Mouse (Mus musculus) hindbrain, postnatal 0 days (tissue): ENCODE data around the gene Th. TPM values are rescaled to one million over a fixed set of nuclear protein-coding genes. Genes with fewer than 3 reads are reported as not detected.

ENCODE experiments used
- ATAC-seq: fragments of 200-750 bp; cut with Nextera tagmentation; 2 replicates; pipeline ENCODE4 v1.8.0; 2017; ENCODE audit warnings: mild to moderate bottlenecking, moderate TSS enrichment, moderate library complexity
- DNase-seq: peaks from one replicate; pipeline ENCODE4 v3.0.0-alpha.2; 2015; ENCODE audit warnings: low spot score
- H3K27ac ChIP-seq: fragments of 300-500 bp; sonication (generic); 2 replicates; pipeline ENCODE4 v1.5.1; 2014; ENCODE audit warnings: mild to moderate bottlenecking
- H3K27me3 ChIP-seq: fragments of 300-500 bp; sonication (generic); 2 replicates; pipeline ENCODE4 v1.6.1; 2014; ENCODE audit warnings: low read length, mixed read lengths; ENCODE audit not compliant: insufficient read depth
- H3K36me3 ChIP-seq: fragments of 300-500 bp; sonication (generic); 2 replicates; pipeline ENCODE4 v1.6.1; 2014; ENCODE audit warnings: low read length, mixed read lengths; ENCODE audit not compliant: insufficient read depth
- H3K4me1 ChIP-seq: fragments of 300-500 bp; sonication (generic); 2 replicates; pipeline ENCODE4 v1.6.1; 2014; ENCODE audit warnings: antibody characterized with exemption, low read length, mixed read lengths; ENCODE audit not compliant: insufficient read depth
- H3K4me2 ChIP-seq: fragments of 300-500 bp; sonication (generic); 2 replicates; pipeline ENCODE4 v1.6.1; 2014; ENCODE audit warnings: low read depth, mild to moderate bottlenecking, low read length, moderate library complexity, mixed read lengths
- H3K4me3 ChIP-seq: fragments of 300-500 bp; sonication (generic); 2 replicates; pipeline ENCODE4 v1.5.1; 2014; ENCODE audit warnings: low read length
- H3K9ac ChIP-seq: fragments of 300-500 bp; sonication (generic); replicated peaks from 2 replicates; pipeline ENCODE4 v1.6.1; 2014; ENCODE audit warnings: mild to moderate bottlenecking, low read length, moderate library complexity, mixed read lengths
- H3K9me3 ChIP-seq: fragments of 300-500 bp; sonication (generic); 2 replicates; pipeline ENCODE4 v1.6.1; 2016; ENCODE audit warnings: low read length, mixed read lengths
- CTCF ChIP-seq: IDR thresholded peaks from 2 replicates; pipeline ENCODE4 v1.5.1; 2016; ENCODE audit warnings: antibody characterized with exemption, control low read depth, low read depth
- WGBS: fragments of 180-500 bp; shearing (Covaris S2); extraction: QIAGEN DNeasy Blood & Tissue Kit; methylation state at CpG from one replicate; pipeline ENCODE4 v1.1.7; 2014; 5-methylcytosine and 5-hydroxymethylcytosine counted together
- polyA plus RNA-seq: library from polyadenylated mRNA; unstranded; fragments of >200 nt; fragmentation: Nextera tagmentation; extraction: Ambion mirVana; gene quantifications from 2 replicates; pipeline ENCODE4 v1.2.1, GENCODE M21; 2015
- total RNA-seq: library from RNA; depleted of rRNA; stranded (reverse); fragments of >200 nt; gene quantifications from 2 replicates; pipeline ENCODE4 v1.2.3, GENCODE M21; 2014

Th gene
- total and polyA plus RNA-seq, 2 experiments from 2014 or later, result 12.0 to 13.3 TPM

DNA sequence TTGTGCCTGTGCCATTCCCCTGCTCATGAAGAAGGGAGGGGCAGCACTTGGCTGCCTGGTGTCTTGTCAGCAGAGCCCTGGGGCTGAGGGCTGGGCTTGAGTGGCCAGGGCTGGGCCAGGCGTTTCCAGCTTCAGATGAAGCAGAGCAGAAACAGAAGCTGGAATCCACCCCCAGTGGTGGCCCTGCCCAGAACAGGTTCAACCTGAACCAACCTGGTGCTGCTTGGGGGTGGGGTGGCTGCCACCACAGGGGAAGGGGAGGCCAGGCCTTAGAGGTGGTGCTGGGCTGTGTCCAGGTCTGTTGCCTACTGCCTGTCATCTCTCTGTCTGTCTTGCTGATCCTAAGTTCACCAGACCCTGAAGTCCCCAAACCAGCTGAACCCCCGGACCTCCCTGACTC, 25.1 kb upstream of the Th start:
- no peaks in the 10 kb centered on the region for H3K27me3 ChIP-seq
- DNase-seq (no peak), ATAC-seq (no peak)
- H3K4me2 ChIP-seq, result no peak overlapping the region
- no peaks in the 10 kb centered on the region for H3K36me3 ChIP-seq
- H3K9me3 ChIP-seq, result no peaks in the 10 kb centered on the region
- no peak overlapping the region for H3K9ac ChIP-seq
- no peak for TF ChIP-seq CTCF
- no peak overlapping the region for H3K4me3 ChIP-seq
- no peaks in the 10 kb centered on the region for H3K4me1 ChIP-seq
- WGBS, result 85% methylated on average over 2 of the region's 2 CpGs
- no peak overlapping the region for H3K27ac ChIP-seq

DNA sequence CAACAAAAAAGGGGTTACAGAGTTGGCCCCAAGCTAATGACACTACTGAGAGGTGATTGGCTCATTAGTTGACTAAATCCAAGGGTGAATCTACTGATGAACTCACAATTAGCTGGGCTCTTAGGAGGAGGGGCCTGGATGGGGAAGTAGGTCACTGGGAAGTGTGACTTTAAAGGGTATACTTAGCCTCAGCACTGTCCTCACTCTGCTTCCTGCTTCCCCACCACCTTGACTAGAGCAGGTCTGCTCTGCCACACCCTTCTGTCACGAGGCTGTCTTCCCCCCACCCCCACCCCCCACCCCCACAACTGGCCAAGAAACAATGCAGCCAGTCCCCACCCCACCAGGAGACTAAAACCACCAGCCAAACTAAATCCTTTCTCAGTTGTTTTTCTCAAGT, 18.6 kb upstream of the Th start:
- Histone ChIP-seq H3K9me3 (no peaks in the 10 kb centered on the region), H3K36me3 (no peaks in the 10 kb centered on the region), H3K4me3 (no peak overlapping the region), H3K4me1 (no peaks in the 10 kb centered on the region), H3K9ac (no peak overlapping the region), H3K27me3 (no peaks in the 10 kb centered on the region), H3K4me2 (no peak overlapping the region), H3K27ac (no peak overlapping the region)
- no peak for TF ChIP-seq CTCF
- 11% methylated on average over 1 of the region's 1 CpGs for WGBS
- ATAC-seq, result no peak
- DNase-seq, result no peak

DNA sequence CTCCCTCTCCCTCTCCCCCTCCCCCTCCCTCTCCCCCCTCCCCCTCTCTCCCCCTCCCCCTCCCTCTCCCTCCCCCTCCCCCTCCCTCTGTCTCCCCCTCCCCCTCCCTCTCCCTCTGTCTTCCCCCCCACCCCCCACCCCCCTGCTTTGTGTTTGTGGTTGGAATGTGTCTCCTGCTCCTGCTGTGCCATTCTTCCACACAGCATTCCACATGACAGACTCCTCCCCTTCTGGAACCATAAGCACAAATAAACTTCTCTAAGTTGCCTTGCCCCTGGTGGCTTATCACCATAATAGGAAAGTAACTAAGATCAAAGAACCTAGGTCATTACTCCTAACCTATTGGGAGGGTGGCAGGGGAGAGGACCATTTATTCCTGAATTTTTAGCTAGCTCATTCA, 6.7 kb upstream of the Th start:
- H3K9me3 ChIP-seq, result no peaks in the 10 kb centered on the region
- no peak overlapping the region for H3K27ac ChIP-seq
- H3K27me3 ChIP-seq, result no peaks in the 10 kb centered on the region
- no peak for TF ChIP-seq CTCF
- no peak overlapping the region for H3K4me2 ChIP-seq
- ATAC-seq (no peak), DNase-seq (no peak)
- no peaks in the 10 kb centered on the region for H3K36me3 ChIP-seq
- no peak overlapping the region for H3K4me3 ChIP-seq
- no peaks in the 10 kb centered on the region for H3K4me1 ChIP-seq
- no peak overlapping the region for H3K9ac ChIP-seq

DNA sequence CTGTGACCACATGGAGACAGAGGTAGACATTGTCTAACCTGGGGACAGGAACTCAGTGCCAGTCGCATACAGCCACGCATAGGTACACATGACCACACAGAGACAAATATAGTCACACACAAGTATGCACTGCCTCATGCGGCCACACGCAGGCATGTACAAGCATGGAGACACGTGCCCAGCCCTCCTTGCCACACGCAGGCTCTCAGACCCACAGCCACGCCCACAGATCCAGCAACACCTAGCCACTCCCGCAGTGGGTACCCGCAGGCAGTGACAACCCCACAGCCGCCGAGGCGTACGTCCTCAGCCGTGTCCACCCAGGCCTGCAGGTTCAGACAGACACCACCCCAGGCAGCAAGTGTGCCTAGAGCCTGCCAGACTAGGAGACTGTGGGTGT, 4.8 kb upstream of the Th start:
- TF ChIP-seq CTCF, result no peak
- 95% methylated on average over 14 of the region's 14 CpGs for WGBS
- ATAC-seq (no peak), DNase-seq (no peak)
- H3K9ac ChIP-seq, result no peak overlapping the region
- no peak overlapping the region for H3K4me2 ChIP-seq
- H3K36me3 ChIP-seq, result no peaks in the 10 kb centered on the region
- H3K4me3 ChIP-seq, result no peak overlapping the region
- H3K4me1 ChIP-seq, result no peaks in the 10 kb centered on the region
- no peaks in the 10 kb centered on the region for H3K9me3 ChIP-seq
- H3K27me3 ChIP-seq, result no peaks in the 10 kb centered on the region
- no peak overlapping the region for H3K27ac ChIP-seq

DNA sequence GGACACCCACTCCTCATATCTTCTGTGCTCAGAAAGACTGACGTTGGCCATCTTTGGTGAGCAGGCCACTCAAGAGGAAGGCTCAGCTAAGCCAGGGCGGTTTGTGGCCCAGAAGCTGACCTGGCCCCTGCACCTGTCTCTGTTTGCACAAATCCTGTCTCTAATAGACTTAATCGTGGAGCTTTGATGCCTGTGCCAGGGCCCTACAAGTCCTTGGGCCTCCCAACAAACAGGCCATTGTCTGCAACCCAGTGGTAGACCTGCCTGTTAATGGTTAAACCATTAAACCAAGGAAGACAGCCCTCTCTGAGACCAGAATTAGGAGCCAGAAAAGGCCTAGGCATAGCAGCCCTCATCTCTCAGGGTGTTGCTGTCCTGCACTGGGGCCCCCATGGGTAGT, 1.5 kb upstream of the Th start:
- H3K4me3 ChIP-seq, result no peak overlapping the region
- no peak for TF ChIP-seq CTCF
- no peaks in the 10 kb centered on the region for H3K4me1 ChIP-seq
- H3K9ac ChIP-seq, result no peak overlapping the region
- no peaks in the 10 kb centered on the region for H3K27me3 ChIP-seq
- DNase-seq (no peak), ATAC-seq (no peak)
- H3K9me3 ChIP-seq, result no peaks in the 10 kb centered on the region
- no peak overlapping the region for H3K27ac ChIP-seq
- WGBS, result 73% methylated on average over 3 of the region's 3 CpGs
- H3K36me3 ChIP-seq, result no peaks in the 10 kb centered on the region
- no peak overlapping the region for H3K4me2 ChIP-seq

DNA sequence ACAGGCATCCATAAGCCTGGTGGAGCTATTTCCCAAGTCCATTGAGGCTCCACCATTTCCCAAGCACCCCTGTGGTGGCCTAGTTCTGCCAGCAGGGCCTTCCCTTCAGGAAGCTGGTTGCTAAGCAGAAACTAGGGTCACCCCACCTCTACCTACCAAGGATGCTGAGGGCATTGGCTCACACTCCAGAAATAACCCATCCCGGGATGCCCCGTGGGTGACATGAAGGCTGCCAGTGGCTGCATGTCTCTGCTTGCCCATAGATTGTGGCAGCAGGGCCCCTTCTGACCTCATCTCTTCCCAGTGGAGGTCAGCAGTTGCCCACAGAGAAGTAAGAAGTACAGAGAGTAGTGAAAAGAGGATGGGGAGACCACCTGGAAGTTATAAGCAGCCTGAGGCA, 1.4 kb downstream of the Th start:
- WGBS, result 77% methylated on average over 2 of the region's 2 CpGs
- Histone ChIP-seq H3K36me3 (no peaks in the 10 kb centered on the region), H3K27ac (no peak overlapping the region), H3K27me3 (no peaks in the 10 kb centered on the region), H3K4me3 (no peak overlapping the region), H3K4me2 (no peak overlapping the region), H3K4me1 (no peaks in the 10 kb centered on the region), H3K9ac (no peak overlapping the region), H3K9me3 (no peaks in the 10 kb centered on the region)
- ATAC-seq, result no peak
- no peak for TF ChIP-seq CTCF
- DNase-seq, result no peak

DNA sequence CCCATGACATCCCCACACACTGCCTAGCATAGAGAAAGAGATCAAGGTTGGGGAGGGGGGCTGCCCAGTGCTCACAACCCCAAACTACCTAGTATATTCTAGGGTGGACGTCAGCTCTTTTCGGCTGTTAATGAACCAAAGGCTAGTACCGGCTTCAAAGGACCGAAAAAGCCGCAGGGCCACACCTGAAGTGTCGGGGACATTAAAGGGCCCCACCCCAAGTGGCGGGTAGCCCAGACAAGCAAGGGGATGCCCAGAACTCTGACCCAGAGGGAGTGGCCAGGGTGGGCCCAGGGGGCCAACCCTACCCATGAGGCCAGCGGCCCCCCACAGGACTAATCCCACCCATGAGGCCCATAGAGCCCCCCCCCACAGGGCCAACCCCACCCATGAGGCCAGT, 3.6 kb downstream of the Th start:
- Histone ChIP-seq H3K4me1 (no peaks in the 10 kb centered on the region), H3K27me3 (no peaks in the 10 kb centered on the region), H3K9ac (no peak overlapping the region), H3K27ac (no peak overlapping the region), H3K9me3 (no peaks in the 10 kb centered on the region), H3K36me3 (no peaks in the 10 kb centered on the region), H3K4me2 (no peak overlapping the region), H3K4me3 (no peak overlapping the region)
- ATAC-seq (no peak), DNase-seq (no peak)
- 82% methylated on average over 8 of the region's 8 CpGs for WGBS
- TF ChIP-seq CTCF, result no peak
